12 mouse cellular contexts compared by ENCODE assay signal in genomic region chr7:113148700-113149099, GRCm38 (mm10).
"Had no signal": no experiment of that assay in that cellular context is flagged by ENCODE, and none has a peak within 500 bp of the region (broad histone marks: within the 10 kb centered on the region; RNA-seq: fewer than 3 reads in every experiment).

No protein-coding gene starts in this region.

- H3K36me3 ChIP-seq: kidney, embryonic 15.5 days; limb, embryonic 13.5 days; midbrain, embryonic 15.5 days; neural tube, embryonic 13.5 days; stomach, embryonic 15.5 days had no signal

- H3K9me3 ChIP-seq: kidney, embryonic 15.5 days; limb, embryonic 13.5 days; midbrain, embryonic 15.5 days; neural tube, embryonic 13.5 days; stomach, embryonic 15.5 days had no signal

- H3K27me3 ChIP-seq: kidney, embryonic 15.5 days; limb, embryonic 13.5 days; midbrain, embryonic 15.5 days; neural tube, embryonic 13.5 days; stomach, embryonic 15.5 days had no signal

- H3K4me3 ChIP-seq: kidney, embryonic 15.5 days; limb, embryonic 13.5 days; midbrain, embryonic 15.5 days; neural tube, embryonic 13.5 days; stomach, embryonic 15.5 days had no signal

- H3K27ac ChIP-seq: kidney, embryonic 15.5 days; limb, embryonic 13.5 days; liver, embryonic 14.5 days; midbrain, embryonic 15.5 days; neural tube, embryonic 13.5 days; stomach, embryonic 15.5 days had no signal

- DNase-seq: kidney, postnatal 14 days; layer of hippocampus, postnatal 36 days; lung, adult 18-20 months; right cerebral cortex, postnatal 14 days; thymus, adult 2 months; thymus, postnatal 4 days had no signal
